Mouse (Mus musculus) forebrain, embryonic 10.5 days (tissue): ENCODE measurements around the gene Cbx8. TPM values are rescaled to one million over a fixed set of nuclear protein-coding genes. Genes with fewer than 3 reads are reported as not detected.

ENCODE experiments used
- DNase-seq: peaks from one replicate; pipeline ENCODE4 v3.0.0-alpha.2; 2017; ENCODE audit warnings: low spot score; ENCODE audit errors: extremely low spot score
- H3K27ac ChIP-seq: fragments of 300-500 bp; sonication (generic); 2 replicates; pipeline ENCODE4 v1.5.1; 2016; ENCODE audit warnings: mild to moderate bottlenecking
- H3K27me3 ChIP-seq: fragments of 300-500 bp; sonication (generic); 2 replicates; pipeline ENCODE4 v1.6.1; 2016; ENCODE audit warnings: mild to moderate bottlenecking; ENCODE audit not compliant: poor library complexity, severe bottlenecking
- H3K36me3 ChIP-seq: fragments of 300-500 bp; sonication (generic); replicated peaks from 2 replicates; pipeline ENCODE4 v1.6.1; 2016; ENCODE audit warnings: mild to moderate bottlenecking, moderate library complexity
- H3K4me1 ChIP-seq: fragments of 300-500 bp; sonication (generic); 2 replicates; pipeline ENCODE4 v1.6.1; 2016
- H3K4me3 ChIP-seq: fragments of 300-500 bp; sonication (generic); 2 replicates; pipeline ENCODE4 v1.5.1; 2016; ENCODE audit warnings: mild to moderate bottlenecking, moderate library complexity
- H3K9me3 ChIP-seq: fragments of 300-500 bp; sonication (generic); 2 replicates; pipeline ENCODE4 v1.6.1; 2016; ENCODE audit warnings: mild to moderate bottlenecking, moderate library complexity
- WGBS: fragments of 180-500 bp; shearing (Covaris S2); methylation state at CpG from one replicate; pipeline ENCODE4 v1.1.7; 2016; 5-methylcytosine and 5-hydroxymethylcytosine counted together
- polyA plus RNA-seq: library from polyadenylated mRNA; unstranded; fragments of >200 nt; fragmentation: Nextera tagmentation; extraction: Ambion mirVana; gene quantifications from 2 replicates; pipeline ENCODE4 v1.2.1, GENCODE M21; 2016

Cbx8 gene
- polyA plus RNA-seq, 1 experiment from 2014 or later: 9.5 TPM

- H3K27ac ChIP-seq: no peak overlapping the region
- peaks cover 21% of the 10 kb centered on the region for H3K4me1 ChIP-seq
- H3K4me3 ChIP-seq: no peak overlapping the region
- H3K36me3 ChIP-seq: no peaks in the 10 kb centered on the region
- peaks cover 4% of the 10 kb centered on the region; the same call in 1 of the 2 replicates for H3K9me3 ChIP-seq
- H3K27me3 ChIP-seq: peaks cover 78% of the 10 kb centered on the region
- 81% methylated on average over 4 of the region's 4 CpGs for WGBS
- DNase-seq: no peak
Measured at GRCm38 (mm10) chr11:119001493-119002128, 39.2 kb downstream of the Cbx8 start.

GRCm38 (mm10) chr11:119000877-119001276 lies 39.9 kb downstream of the Cbx8 start:
- no peak for DNase-seq
- peaks cover 4% of the 10 kb centered on the region; the same call in 1 of the 2 replicates for H3K9me3 ChIP-seq
- peaks cover 21% of the 10 kb centered on the region for H3K4me1 ChIP-seq
- no peak overlapping the region for H3K4me3 ChIP-seq
- 69% methylated on average over 2 of the region's 2 CpGs for WGBS
- no peaks in the 10 kb centered on the region for H3K36me3 ChIP-seq
- H3K27ac ChIP-seq: no peak overlapping the region
- peaks cover 85% of the 10 kb centered on the region for H3K27me3 ChIP-seq

GRCm38 (mm10) chr11:118999361-118999804 lies 41.4 kb downstream of the Cbx8 start:
- peak; percentile 80 for DNase-seq
- H3K4me3 ChIP-seq: peak overlapping the region; percentile 43
- H3K9me3 ChIP-seq: peaks cover 4% of the 10 kb centered on the region; the same call in 1 of the 2 replicates
- 1% methylated on average over 26 of the region's 26 CpGs for WGBS
- peaks cover 89% of the 10 kb centered on the region for H3K27me3 ChIP-seq
- 0 out of 2 replicates have a peak overlapping the region, but pooled peaks have one; percentile 72 for H3K27ac ChIP-seq
- H3K36me3 ChIP-seq: no peaks in the 10 kb centered on the region
- peaks cover 26% of the 10 kb centered on the region for H3K4me1 ChIP-seq

- DNase-seq: peak; percentile 95
- Histone ChIP-seq H3K36me3 (no peaks in the 10 kb centered on the region), H3K4me3 (peak overlapping the region; percentile 43), H3K4me1 (peaks cover 26% of the 10 kb centered on the region), H3K27ac (peak overlapping the region; percentile 72), H3K9me3 (peaks cover 4% of the 10 kb centered on the region; the same call in 1 of the 2 replicates), H3K27me3 (peaks cover 89% of the 10 kb centered on the region)
- WGBS: 6% methylated on average over 30 of the region's 30 CpGs
Measured at GRCm38 (mm10) chr11:118998540-118999265, 42.1 kb downstream of the Cbx8 start.

- Histone ChIP-seq H3K27ac (no peak overlapping the region), H3K9me3 (peaks cover 4% of the 10 kb centered on the region; the same call in 1 of the 2 replicates), H3K4me1 (peaks cover 31% of the 10 kb centered on the region), H3K27me3 (peaks cover 92% of the 10 kb centered on the region), H3K4me3 (no peak overlapping the region), H3K36me3 (no peaks in the 10 kb centered on the region)
- 86% methylated on average over 3 of the region's 3 CpGs for WGBS
- DNase-seq: no peak
Measured at GRCm38 (mm10) chr11:118997182-118997581, 43.6 kb downstream of the Cbx8 start.

GRCm38 (mm10) chr11:118995448-118995847 lies 45.3 kb downstream of the Cbx8 start:
- H3K9me3 ChIP-seq: no peaks in the 10 kb centered on the region
- H3K4me3 ChIP-seq: no peak overlapping the region
- no peaks in the 10 kb centered on the region for H3K36me3 ChIP-seq
- no peak for DNase-seq
- peaks cover 31% of the 10 kb centered on the region for H3K4me1 ChIP-seq
- peak overlapping the region; percentile 32; the same call in 1 of the 2 replicates for H3K27ac ChIP-seq
- peaks cover 76% of the 10 kb centered on the region for H3K27me3 ChIP-seq
- WGBS: 43% methylated on average over 4 of the region's 4 CpGs

- WGBS: 80% methylated on average over 3 of the region's 3 CpGs
- Histone ChIP-seq H3K36me3 (no peaks in the 10 kb centered on the region), H3K9me3 (no peaks in the 10 kb centered on the region), H3K4me3 (no peak overlapping the region), H3K27me3 (peaks cover 49% of the 10 kb centered on the region), H3K4me1 (peaks cover 10% of the 10 kb centered on the region), H3K27ac (no peak overlapping the region)
- DNase-seq: no peak
Measured at GRCm38 (mm10) chr11:118992781-118993180, 48.0 kb downstream of the Cbx8 start.

GRCm38 (mm10) chr11:118987999-118988398 lies 52.8 kb downstream of the Cbx8 start, which contains the start of gene Enpp7:
TSS of gene Enpp7 (plus strand) at chr11:118988188.
- peaks cover 8% of the 10 kb centered on the region; the same call in 1 of the 2 replicates for H3K4me1 ChIP-seq
- 92% methylated on average over 10 of the region's 10 CpGs for WGBS
- H3K27ac ChIP-seq: no peak within 1 kb of the TSS
- no peaks in the 10 kb centered on the region for H3K9me3 ChIP-seq
- H3K4me3 ChIP-seq: no peak within 1 kb of the TSS
- no peak for DNase-seq
- no peaks in the 10 kb centered on the region for H3K36me3 ChIP-seq
- 0 out of 2 replicates have a peak, but pooled peaks cover 7% of the 10 kb centered on the region for H3K27me3 ChIP-seq

Other genes with a start within 250 kb of the Cbx8 start
- gene Rbfox3, start 129.4 kb downstream of the Cbx8 start, polyA plus RNA-seq: 2.0 and 2.6 TPM in 2 replicates
- not detected in 2 replicates for gene Enpp7, start 52.8 kb downstream of the Cbx8 start, polyA plus RNA-seq
- gene Cbx2, start 18.0 kb downstream of the Cbx8 start, polyA plus RNA-seq: 115 and 127 TPM in 2 replicates
- gene Cbx4, start 45.3 kb upstream of the Cbx8 start, polyA plus RNA-seq: 3.3 and 4.6 TPM in 2 replicates
- gene Tbc1d16, start 187.5 kb upstream of the Cbx8 start, polyA plus RNA-seq: 22.5 and 22.7 TPM in 2 replicates
- 23.1 and 23.6 TPM in 2 replicates for gene Ccdc40, start 187.6 kb upstream of the Cbx8 start, polyA plus RNA-seq
- 27.5 and 28.4 TPM in 2 replicates for gene Gaa, start 226.9 kb upstream of the Cbx8 start, polyA plus RNA-seq